Mouse (Mus musculus): ENCODE results near the gene Tas2r123. TPM values are rescaled to one million over a fixed set of nuclear protein-coding genes. Genes with fewer than 3 reads are reported as not detected.

Gene Tas2r123
- not detected in 2 replicates for polyA plus RNA-seq (2015; fragmentation: Nextera tagmentation; extraction: Ambion mirVana)

DNA sequence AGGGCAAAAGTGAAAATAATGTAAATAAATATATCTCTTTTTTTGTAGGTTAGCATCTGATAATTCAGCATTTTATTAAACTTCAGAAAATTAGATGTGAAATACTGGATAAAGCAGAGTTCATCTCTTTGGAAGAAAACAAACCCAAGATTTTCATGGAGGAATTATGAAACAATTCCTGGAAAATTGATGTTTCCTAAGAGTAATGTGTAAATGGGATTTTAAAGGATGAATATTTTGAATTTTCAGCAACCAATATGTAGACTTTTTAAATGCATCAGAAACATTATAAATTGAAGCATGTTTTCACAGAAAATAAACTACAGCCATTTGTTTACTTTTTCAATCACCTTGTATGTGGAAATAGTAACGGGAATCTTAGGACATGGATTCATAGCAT, at the start of gene Tas2r123:
Gene Tas2r123 (plus strand): TSS at position 301 of the 400 bp plus-strand sequence.
- no peak for TF ChIP-seq CTCF (IDR thresholded peaks at IDR 0.05; ENCODE audit: low read depth)
- no peak for TF ChIP-seq EP300 (optimal IDR thresholded peaks at IDR 0.05)
- Histone ChIP-seq H3K9me3 (ENCODE audit: control insufficient read depth, low read length) (no peaks in the 10 kb centered on the region), H3K36me3 (ENCODE audit: control insufficient read depth, insufficient read depth, low read length) (no peaks in the 10 kb centered on the region), H3K4me2 (replicated peaks; ENCODE audit: low read depth) (no peak within 1 kb of the TSS), H3K4me3 (ENCODE audit: low read depth, low read length) (no peak within 1 kb of the TSS), H3K4me1 (replicated peaks; ENCODE audit: control insufficient read depth, insufficient read depth) (no peaks in the 10 kb centered on the region), H3K27me3 (ENCODE audit: control insufficient read depth, insufficient read depth, low read length) (no peaks in the 10 kb centered on the region), H3K27ac (replicated peaks) (no peak within 1 kb of the TSS), H3K9ac (ENCODE audit: low read length) (no peak within 1 kb of the TSS)
- ATAC-seq (ENCODE audit: low FRiP score, low TSS enrichment) (no peak), DNase-seq (ENCODE audit: low spot score) (no peak)
- 75% methylated on average over 1 of the region's 1 CpGs for WGBS

DNA sequence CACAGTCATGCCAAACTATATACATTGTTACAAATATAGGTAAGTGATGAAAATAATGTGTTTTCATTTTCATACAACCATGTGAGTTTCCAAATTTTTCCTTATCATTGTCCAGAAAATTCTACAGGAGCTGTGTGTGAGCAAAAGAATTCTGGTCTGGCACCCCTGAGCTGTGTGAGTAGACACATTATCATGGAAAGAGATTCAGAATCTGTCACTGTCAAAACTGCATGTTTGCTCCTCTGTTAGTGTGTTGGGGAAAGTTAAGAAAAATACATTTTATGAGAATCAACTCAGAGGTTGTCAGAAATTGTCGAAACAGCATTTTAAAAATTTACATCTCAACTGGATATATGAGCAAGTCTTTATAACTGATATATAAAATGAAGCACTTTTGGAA, 44.4 kb upstream of the Tas2r123 start, which contains the start of gene Tas2r117:
Gene Tas2r117 (plus strand): TSS at position 301 of the 400 bp plus-strand sequence.
- H3K27me3 ChIP-seq (ENCODE audit: control insufficient read depth, insufficient read depth, low read length), result no peaks in the 10 kb centered on the region
- H3K4me2 ChIP-seq (replicated peaks; ENCODE audit: low read depth), result no peak within 1 kb of the TSS
- TF ChIP-seq CTCF (IDR thresholded peaks at IDR 0.05; ENCODE audit: low read depth), result no peak
- TF ChIP-seq EP300 (optimal IDR thresholded peaks at IDR 0.05), result no peak
- WGBS, result 85% methylated on average over 1 of the region's 1 CpGs
- DNase-seq (ENCODE audit: low spot score) (no peak), ATAC-seq (ENCODE audit: low FRiP score, low TSS enrichment) (no peak)
- no peaks in the 10 kb centered on the region for H3K36me3 ChIP-seq (ENCODE audit: control insufficient read depth, insufficient read depth, low read length)
- no peaks in the 10 kb centered on the region for H3K9me3 ChIP-seq (ENCODE audit: control insufficient read depth, low read length)
- no peak within 1 kb of the TSS for H3K9ac ChIP-seq (ENCODE audit: low read length)
- no peak within 1 kb of the TSS for H3K4me3 ChIP-seq (ENCODE audit: low read depth, low read length)
- no peak within 1 kb of the TSS for H3K27ac ChIP-seq (replicated peaks)
- H3K4me1 ChIP-seq (replicated peaks; ENCODE audit: control insufficient read depth, insufficient read depth), result no peaks in the 10 kb centered on the region

DNA sequence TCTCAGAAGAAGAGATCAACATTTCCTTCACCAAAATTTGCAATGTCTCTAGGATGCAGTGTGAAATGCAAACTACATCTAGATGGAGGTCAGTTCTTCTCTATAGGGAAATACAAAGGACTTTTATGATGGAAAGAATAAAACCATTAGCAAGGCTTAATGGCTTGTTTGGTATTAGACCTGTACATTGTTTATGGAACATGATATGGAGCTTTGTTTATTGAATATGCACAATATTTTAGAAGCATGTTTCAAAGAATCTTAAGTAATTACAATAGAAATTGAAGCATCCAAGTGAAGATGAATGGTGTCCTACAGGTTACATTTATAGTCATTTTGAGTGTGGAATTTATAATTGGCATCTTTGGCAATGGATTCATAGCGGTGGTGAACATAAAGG, 8.2 kb downstream of the Tas2r123 start, which contains the start of gene Tas2r116:
Gene Tas2r116 (plus strand): TSS at position 301 of the 400 bp plus-strand sequence.
- WGBS, result 68% methylated on average over 1 of the region's 1 CpGs
- Histone ChIP-seq H3K27ac (replicated peaks) (no peak within 1 kb of the TSS), H3K36me3 (ENCODE audit: control insufficient read depth, insufficient read depth, low read length) (no peaks in the 10 kb centered on the region), H3K4me3 (ENCODE audit: low read depth, low read length) (no peak within 1 kb of the TSS), H3K4me1 (replicated peaks; ENCODE audit: control insufficient read depth, insufficient read depth) (no peaks in the 10 kb centered on the region), H3K9ac (ENCODE audit: low read length) (no peak within 1 kb of the TSS), H3K4me2 (replicated peaks; ENCODE audit: low read depth) (no peak within 1 kb of the TSS), H3K9me3 (ENCODE audit: control insufficient read depth, low read length) (no peaks in the 10 kb centered on the region), H3K27me3 (ENCODE audit: control insufficient read depth, insufficient read depth, low read length) (no peaks in the 10 kb centered on the region)
- no peak for ATAC-seq (ENCODE audit: low FRiP score, low TSS enrichment)
- DNase-seq (ENCODE audit: low spot score), result no peak
- TF ChIP-seq CTCF (IDR thresholded peaks at IDR 0.05; ENCODE audit: low read depth), result no peak
- TF ChIP-seq EP300 (optimal IDR thresholded peaks at IDR 0.05), result no peak

DNA sequence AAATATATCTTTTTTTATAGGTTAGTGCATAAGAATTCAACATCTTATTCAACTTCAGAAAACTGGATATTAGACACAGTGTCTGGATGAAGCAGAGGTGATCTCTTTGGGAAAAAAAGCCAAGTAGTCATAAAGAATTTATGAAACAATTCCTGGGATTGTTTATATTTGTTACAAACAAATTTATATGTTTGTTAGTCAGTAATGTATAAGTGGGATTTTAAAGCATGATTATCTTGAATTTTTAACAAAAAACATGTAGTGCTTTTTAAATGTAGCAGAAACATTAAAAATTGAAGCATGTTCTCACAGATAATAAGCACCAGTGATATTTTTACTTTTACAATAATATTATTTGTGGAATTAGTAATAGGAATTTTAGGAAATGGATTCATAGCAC, 20.8 kb downstream of the Tas2r123 start, which contains the start of gene Tas2r110:
Gene Tas2r110 (plus strand): TSS at position 301 of the 400 bp plus-strand sequence.
- H3K4me1 ChIP-seq (replicated peaks; ENCODE audit: control insufficient read depth, insufficient read depth), result no peaks in the 10 kb centered on the region
- H3K4me3 ChIP-seq (ENCODE audit: low read depth, low read length), result no peak within 1 kb of the TSS
- ATAC-seq (ENCODE audit: low FRiP score, low TSS enrichment) (no peak), DNase-seq (ENCODE audit: low spot score) (no peak)
- no peaks in the 10 kb centered on the region for H3K27me3 ChIP-seq (ENCODE audit: control insufficient read depth, insufficient read depth, low read length)
- no peak within 1 kb of the TSS for H3K27ac ChIP-seq (replicated peaks)
- H3K9ac ChIP-seq (ENCODE audit: low read length), result no peak within 1 kb of the TSS
- H3K9me3 ChIP-seq (ENCODE audit: control insufficient read depth, low read length), result no peaks in the 10 kb centered on the region
- H3K4me2 ChIP-seq (replicated peaks; ENCODE audit: low read depth), result no peak within 1 kb of the TSS
- no peaks in the 10 kb centered on the region for H3K36me3 ChIP-seq (ENCODE audit: control insufficient read depth, insufficient read depth, low read length)
- TF ChIP-seq CTCF (IDR thresholded peaks at IDR 0.05; ENCODE audit: low read depth) (no peak), EP300 (optimal IDR thresholded peaks at IDR 0.05) (no peak)

DNA sequence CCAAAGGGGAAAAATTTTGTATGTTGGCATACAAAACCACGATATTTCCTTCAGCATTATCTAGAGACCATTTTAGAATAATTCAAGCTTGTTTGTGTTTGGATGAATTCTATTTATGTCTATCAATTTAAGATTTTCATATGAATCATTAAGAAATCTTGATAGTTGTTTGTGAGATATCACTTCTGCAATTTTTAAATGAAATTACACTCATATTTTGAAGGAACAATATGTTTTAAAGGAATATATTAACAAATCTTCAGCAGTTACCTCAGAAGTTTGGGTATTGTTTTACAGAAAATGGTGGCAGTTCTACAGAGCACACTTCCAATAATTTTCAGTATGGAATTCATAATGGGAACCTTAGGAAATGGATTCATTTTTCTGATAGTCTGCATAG, 45.8 kb downstream of the Tas2r123 start, which contains the start of gene Tas2r113:
Gene Tas2r113 (plus strand): TSS at position 301 of the 400 bp plus-strand sequence.
- ATAC-seq (ENCODE audit: low FRiP score, low TSS enrichment), result no peak
- H3K4me1 ChIP-seq (replicated peaks; ENCODE audit: control insufficient read depth, insufficient read depth), result no peaks in the 10 kb centered on the region
- no peak for DNase-seq (ENCODE audit: low spot score)
- no peak within 1 kb of the TSS for H3K4me3 ChIP-seq (ENCODE audit: low read depth, low read length)
- no peak within 1 kb of the TSS for H3K27ac ChIP-seq (replicated peaks)
- H3K36me3 ChIP-seq (ENCODE audit: control insufficient read depth, insufficient read depth, low read length), result no peaks in the 10 kb centered on the region
- H3K27me3 ChIP-seq (ENCODE audit: control insufficient read depth, insufficient read depth, low read length), result no peaks in the 10 kb centered on the region
- 66% methylated on average over 1 of the region's 1 CpGs for WGBS
- no peak within 1 kb of the TSS for H3K9ac ChIP-seq (ENCODE audit: low read length)
- TF ChIP-seq EP300 (optimal IDR thresholded peaks at IDR 0.05) (no peak), CTCF (IDR thresholded peaks at IDR 0.05; ENCODE audit: low read depth) (no peak)
- H3K4me2 ChIP-seq (replicated peaks; ENCODE audit: low read depth), result no peak within 1 kb of the TSS
- no peaks in the 10 kb centered on the region for H3K9me3 ChIP-seq (ENCODE audit: control insufficient read depth, low read length)

Other genes with a start within 250 kb of the Tas2r123 start
- gene A630073D07Rik, start 195.6 kb upstream of the Tas2r123 start, polyA plus RNA-seq (2015; fragmentation: Nextera tagmentation; extraction: Ambion mirVana), result not detected in 2 replicates
- gene Tas2r120, start 190.2 kb upstream of the Tas2r123 start, polyA plus RNA-seq (2015; fragmentation: Nextera tagmentation; extraction: Ambion mirVana), result not detected in 2 replicates
- gene Tas2r121, start 146.1 kb upstream of the Tas2r123 start, polyA plus RNA-seq (2015; fragmentation: Nextera tagmentation; extraction: Ambion mirVana), result not detected in 2 replicates
- gene Tas2r122, start 135.2 kb upstream of the Tas2r123 start, polyA plus RNA-seq (2015; fragmentation: Nextera tagmentation; extraction: Ambion mirVana), result not detected in 2 replicates
- not detected in 2 replicates for gene Tas2r115, start 109.1 kb upstream of the Tas2r123 start, polyA plus RNA-seq (2015; fragmentation: Nextera tagmentation; extraction: Ambion mirVana)
- not detected in 2 replicates for gene Tas2r124, start 92.4 kb upstream of the Tas2r123 start, polyA plus RNA-seq (2015; fragmentation: Nextera tagmentation; extraction: Ambion mirVana)
- not detected in 2 replicates for gene Tas2r102, start 85.0 kb upstream of the Tas2r123 start, polyA plus RNA-seq (2015; fragmentation: Nextera tagmentation; extraction: Ambion mirVana)
- gene Tas2r136, start 69.0 kb upstream of the Tas2r123 start, polyA plus RNA-seq (2015; fragmentation: Nextera tagmentation; extraction: Ambion mirVana), result not detected in 2 replicates
- gene Tas2r117, start 44.3 kb upstream of the Tas2r123 start, polyA plus RNA-seq (2015; fragmentation: Nextera tagmentation; extraction: Ambion mirVana), result not detected in 2 replicates
- not detected in 2 replicates for gene Tas2r116, start 8.3 kb downstream of the Tas2r123 start, polyA plus RNA-seq (2015; fragmentation: Nextera tagmentation; extraction: Ambion mirVana)
- gene Tas2r110, start 20.9 kb downstream of the Tas2r123 start, polyA plus RNA-seq (2015; fragmentation: Nextera tagmentation; extraction: Ambion mirVana), result not detected in 2 replicates
- not detected in 2 replicates for gene Tas2r113, start 45.9 kb downstream of the Tas2r123 start, polyA plus RNA-seq (2015; fragmentation: Nextera tagmentation; extraction: Ambion mirVana)
- not detected in 2 replicates for gene Tas2r125, start 62.5 kb downstream of the Tas2r123 start, polyA plus RNA-seq (2015; fragmentation: Nextera tagmentation; extraction: Ambion mirVana)
- not detected in 2 replicates for gene Tas2r129, start 104.0 kb downstream of the Tas2r123 start, polyA plus RNA-seq (2015; fragmentation: Nextera tagmentation; extraction: Ambion mirVana)
- not detected in 2 replicates for gene Tas2r131, start 110.8 kb downstream of the Tas2r123 start, polyA plus RNA-seq (2015; fragmentation: Nextera tagmentation; extraction: Ambion mirVana)
- gene Tas2r109, start 133.8 kb downstream of the Tas2r123 start, polyA plus RNA-seq (2015; fragmentation: Nextera tagmentation; extraction: Ambion mirVana), result not detected in 2 replicates
- gene Tas2r103, start 190.0 kb downstream of the Tas2r123 start, polyA plus RNA-seq (2015; fragmentation: Nextera tagmentation; extraction: Ambion mirVana), result not detected in 2 replicates
- gene Tas2r140, start 208.7 kb downstream of the Tas2r123 start, polyA plus RNA-seq (2015; fragmentation: Nextera tagmentation; extraction: Ambion mirVana), result not detected in 2 replicates

Measured in stomach, postnatal 0 days (tissue).